20 mouse cellular contexts compared by ENCODE assay signal in the genomic region with DNA sequence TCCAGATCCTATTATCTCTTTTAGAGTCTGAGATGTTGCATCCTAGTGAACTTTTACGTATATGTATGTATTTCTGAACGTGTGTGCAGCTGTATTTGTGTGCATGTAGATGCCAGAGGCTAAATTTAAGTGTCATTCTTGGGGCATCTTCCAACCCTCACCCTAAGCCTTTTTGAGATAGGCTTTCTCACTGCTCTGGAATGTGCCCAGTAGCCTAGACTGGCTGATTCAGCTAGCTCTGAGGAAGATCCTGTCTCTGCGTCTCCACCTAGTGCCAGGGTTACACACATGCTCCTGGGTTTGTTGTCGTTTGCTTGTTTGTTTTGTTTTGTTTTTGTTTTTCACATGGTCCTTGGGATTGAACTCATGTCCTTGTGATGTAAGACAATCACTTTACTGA. TPM values are rescaled to one million over a fixed set of nuclear protein-coding genes. Genes with fewer than 3 reads are reported as not detected.
"Had no signal": no experiment of that assay in that cellular context is flagged by ENCODE, and none has a peak within 500 bp of the region (broad histone marks: within the 10 kb centered on the region; RNA-seq: fewer than 3 reads in every experiment).

No protein-coding gene starts in this region.

- H3K27me3 ChIP-seq: midbrain, embryonic 12.5 days; neural tube, embryonic 13.5 days; neural tube, embryonic 15.5 days had no signal

- H3K4me2 ChIP-seq: lung, embryonic 14.5 days; midbrain, embryonic 12.5 days; neural tube, embryonic 13.5 days; neural tube, embryonic 15.5 days had no signal

- DNase-seq: lung, adult 18-20 months; lung, embryonic 14.5 days; lung, postnatal 10 days; lung, postnatal 4 days; midbrain, embryonic 14.5 days; retina, postnatal 1 day; right cerebral cortex, adult 18-20 months; right cerebral cortex, postnatal 25 days; right cerebral cortex, postnatal 4 days; thymus, adult 18-20 months; thymus, postnatal 14 days; thymus, postnatal 36 days had no signal

- H3K36me3 ChIP-seq: midbrain, embryonic 10.5 days; midbrain, embryonic 12.5 days; neural tube, embryonic 13.5 days; neural tube, embryonic 15.5 days had no signal

- ATAC-seq: midbrain, embryonic 16.5 days had no signal

- H3K9me3 ChIP-seq: midbrain, embryonic 10.5 days; midbrain, embryonic 12.5 days; neural tube, embryonic 13.5 days; neural tube, embryonic 15.5 days had no signal

- H3K9ac ChIP-seq: lung, embryonic 14.5 days; midbrain, embryonic 12.5 days; neural tube, embryonic 13.5 days; neural tube, embryonic 15.5 days had no signal

- H3K4me3 ChIP-seq: midbrain, embryonic 10.5 days; midbrain, embryonic 12.5 days; myocyte; neural tube, embryonic 13.5 days; neural tube, embryonic 15.5 days had no signal

- H3K4me1 ChIP-seq: midbrain, embryonic 12.5 days; neural tube, embryonic 13.5 days; neural tube, embryonic 15.5 days had no signal

- H3K27ac ChIP-seq: midbrain, embryonic 10.5 days; midbrain, embryonic 12.5 days; neural tube, embryonic 13.5 days; neural tube, embryonic 15.5 days had no signal

RNA-seq across cellular contexts. Expression of a gene that starts 31.1 kb away (rescaled TPM):
- total RNA-seq: megakaryocyte, adult 5-6 weeks; megakaryocyte-erythroid progenitor cell, adult 5-6 weeks had no signal
